Mouse (Mus musculus) hindbrain, postnatal 0 days (tissue): ENCODE results near the gene Rab4a. TPM values are rescaled to one million over a fixed set of nuclear protein-coding genes. Genes with fewer than 3 reads are reported as not detected.
A peak's percentile ranks its signal among the peaks of the same experiment; 100 is the strongest.

Source experiments
- ATAC-seq: fragments of 200-750 bp; cut with Nextera tagmentation; 2 replicates; pipeline ENCODE4 v1.8.0; 2017; ENCODE audit warnings: mild to moderate bottlenecking, moderate TSS enrichment, moderate library complexity
- DNase-seq: peaks from one replicate; pipeline ENCODE4 v3.0.0-alpha.2; 2015; ENCODE audit warnings: low spot score
- H3K27ac ChIP-seq: fragments of 300-500 bp; sonication (generic); 2 replicates; pipeline ENCODE4 v1.5.1; 2014; ENCODE audit warnings: mild to moderate bottlenecking
- H3K27me3 ChIP-seq: fragments of 300-500 bp; sonication (generic); 2 replicates; pipeline ENCODE4 v1.6.1; 2014; ENCODE audit warnings: low read length, mixed read lengths; ENCODE audit not compliant: insufficient read depth
- H3K36me3 ChIP-seq: fragments of 300-500 bp; sonication (generic); 2 replicates; pipeline ENCODE4 v1.6.1; 2014; ENCODE audit warnings: low read length, mixed read lengths; ENCODE audit not compliant: insufficient read depth
- H3K4me1 ChIP-seq: fragments of 300-500 bp; sonication (generic); 2 replicates; pipeline ENCODE4 v1.6.1; 2014; ENCODE audit warnings: antibody characterized with exemption, low read length, mixed read lengths; ENCODE audit not compliant: insufficient read depth
- H3K4me2 ChIP-seq: fragments of 300-500 bp; sonication (generic); 2 replicates; pipeline ENCODE4 v1.6.1; 2014; ENCODE audit warnings: low read depth, mild to moderate bottlenecking, low read length, moderate library complexity, mixed read lengths
- H3K4me3 ChIP-seq: fragments of 300-500 bp; sonication (generic); 2 replicates; pipeline ENCODE4 v1.5.1; 2014; ENCODE audit warnings: low read length
- H3K9ac ChIP-seq: fragments of 300-500 bp; sonication (generic); replicated peaks from 2 replicates; pipeline ENCODE4 v1.6.1; 2014; ENCODE audit warnings: mild to moderate bottlenecking, low read length, moderate library complexity, mixed read lengths
- H3K9me3 ChIP-seq: fragments of 300-500 bp; sonication (generic); 2 replicates; pipeline ENCODE4 v1.6.1; 2016; ENCODE audit warnings: low read length, mixed read lengths
- CTCF ChIP-seq: IDR thresholded peaks from 2 replicates; pipeline ENCODE4 v1.5.1; 2016; ENCODE audit warnings: antibody characterized with exemption, control low read depth, low read depth
- WGBS: fragments of 180-500 bp; shearing (Covaris S2); extraction: QIAGEN DNeasy Blood & Tissue Kit; methylation state at CpG from one replicate; pipeline ENCODE4 v1.1.7; 2014; 5-methylcytosine and 5-hydroxymethylcytosine counted together
- polyA plus RNA-seq: library from polyadenylated mRNA; unstranded; fragments of >200 nt; fragmentation: Nextera tagmentation; extraction: Ambion mirVana; gene quantifications from 2 replicates; pipeline ENCODE4 v1.2.1, GENCODE M21; 2015
- total RNA-seq: library from RNA; depleted of rRNA; stranded (reverse); fragments of >200 nt; gene quantifications from 2 replicates; pipeline ENCODE4 v1.2.3, GENCODE M21; 2014

Rab4a gene
- total and polyA plus RNA-seq, 2 experiments from 2014 or later = 46.3 to 96.8 TPM

DNA sequence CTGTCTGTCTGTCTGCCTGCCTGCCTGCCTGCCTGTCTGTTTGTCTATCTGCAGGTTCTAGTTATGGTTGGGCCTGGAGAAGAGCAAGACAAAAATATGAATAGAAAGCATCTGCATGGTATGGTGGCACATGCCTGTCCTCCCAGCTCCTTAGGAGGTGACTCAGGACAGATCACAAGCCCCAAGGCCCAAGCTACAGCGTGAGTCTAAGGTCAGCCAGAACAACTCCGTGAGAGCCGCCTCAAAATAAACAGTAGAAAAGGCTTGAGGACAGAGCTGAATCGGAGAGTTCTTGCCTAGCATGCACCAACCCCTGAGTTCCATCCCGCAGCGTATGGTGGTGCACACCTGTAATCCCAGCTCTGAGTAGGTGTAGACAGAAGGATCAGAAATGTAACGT is 60.0 kb downstream of the Rab4a start:
- Histone ChIP-seq H3K9ac (no peak overlapping the region), H3K9me3 (no peaks in the 10 kb centered on the region), H3K4me2 (no peak overlapping the region), H3K4me3 (no peak overlapping the region), H3K4me1 (no peaks in the 10 kb centered on the region), H3K27me3 (no peaks in the 10 kb centered on the region), H3K27ac (no peak overlapping the region), H3K36me3 (no peaks in the 10 kb centered on the region)
- no peak for ATAC-seq
- 84% methylated on average over 7 of the region's 7 CpGs for WGBS
- no peak for DNase-seq
- TF ChIP-seq CTCF = no peak

DNA sequence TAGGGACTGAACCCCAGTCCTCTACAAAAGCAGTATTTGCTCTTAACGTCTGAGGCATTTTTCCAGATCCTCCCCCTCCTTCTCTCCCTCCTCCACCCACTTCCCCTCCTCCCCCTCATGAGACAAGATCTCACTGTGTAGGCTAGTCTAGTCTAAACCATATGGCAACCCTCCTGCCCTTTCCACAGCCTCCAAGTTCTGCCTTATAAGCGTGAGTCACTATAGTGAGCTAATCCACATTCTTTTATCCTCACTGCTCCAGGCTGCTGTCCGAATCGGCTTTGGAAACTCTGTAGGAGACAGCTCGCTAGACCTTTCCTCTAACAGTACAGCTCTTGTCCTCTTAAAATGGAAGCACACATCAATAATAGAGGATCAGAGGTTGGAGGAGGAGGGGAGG is 61.2 kb downstream of the Rab4a start:
- H3K4me2 ChIP-seq = no peak overlapping the region
- H3K36me3 ChIP-seq = no peaks in the 10 kb centered on the region
- WGBS = 32% methylated on average over 5 of the region's 5 CpGs
- H3K9me3 ChIP-seq = no peaks in the 10 kb centered on the region
- no peaks in the 10 kb centered on the region for H3K4me1 ChIP-seq
- ATAC-seq (peak; percentile 61), DNase-seq (no peak)
- TF ChIP-seq CTCF = no peak
- H3K4me3 ChIP-seq = no peak overlapping the region
- no peak overlapping the region for H3K9ac ChIP-seq
- no peaks in the 10 kb centered on the region for H3K27me3 ChIP-seq
- no peak overlapping the region for H3K27ac ChIP-seq

- Histone ChIP-seq H3K4me3 (no peak overlapping the region), H3K27me3 (no peaks in the 10 kb centered on the region), H3K9me3 (no peaks in the 10 kb centered on the region), H3K36me3 (no peaks in the 10 kb centered on the region), H3K27ac (no peak overlapping the region), H3K4me1 (no peaks in the 10 kb centered on the region), H3K4me2 (no peak overlapping the region), H3K9ac (no peak overlapping the region)
- WGBS = 79% methylated on average over 9 of the region's 9 CpGs
- no peak for TF ChIP-seq CTCF
- DNase-seq = no peak
- no peak for ATAC-seq
Measured at GRCm38 (mm10) chr8:123872048-123872447, 66.3 kb downstream of the Rab4a start.

- ATAC-seq = no peak
Measured at GRCm38 (mm10) chr8:123873364-123873763, 67.6 kb downstream of the Rab4a start.

GRCm38 (mm10) chr8:123874324-123874723 is 68.5 kb downstream of the Rab4a start:
- DNase-seq = no peak
- no peak overlapping the region for H3K9ac ChIP-seq
- WGBS = 78% methylated on average over 11 of the region's 11 CpGs

More at GRCm38 (mm10) chr8:123873364-123873763, 67.6 kb downstream of the Rab4a start:
- Histone ChIP-seq H3K9me3 (no peaks in the 10 kb centered on the region), H3K27me3 (no peaks in the 10 kb centered on the region), H3K4me1 (no peaks in the 10 kb centered on the region), H3K27ac (no peak overlapping the region), H3K9ac (no peak overlapping the region), H3K4me2 (no peak overlapping the region), H3K36me3 (no peaks in the 10 kb centered on the region), H3K4me3 (no peak overlapping the region)
- no peak for DNase-seq
- no peak for TF ChIP-seq CTCF
- 84% methylated on average over 6 of the region's 6 CpGs for WGBS

GRCm38 (mm10) chr8:123877865-123878264 is 72.1 kb downstream of the Rab4a start:
- Histone ChIP-seq H3K27ac (no peak overlapping the region), H3K9me3 (no peaks in the 10 kb centered on the region), H3K36me3 (no peaks in the 10 kb centered on the region), H3K4me2 (no peak overlapping the region), H3K9ac (no peak overlapping the region), H3K27me3 (no peaks in the 10 kb centered on the region), H3K4me1 (no peaks in the 10 kb centered on the region), H3K4me3 (no peak overlapping the region)
- 72% methylated on average over 2 of the region's 2 CpGs for WGBS
- ATAC-seq (no peak), DNase-seq (no peak)
- no peak for TF ChIP-seq CTCF

More at GRCm38 (mm10) chr8:123874324-123874723, 68.5 kb downstream of the Rab4a start:
- Histone ChIP-seq H3K27ac (no peak overlapping the region), H3K27me3 (no peaks in the 10 kb centered on the region), H3K9me3 (no peaks in the 10 kb centered on the region), H3K4me2 (no peak overlapping the region), H3K4me3 (no peak overlapping the region), H3K4me1 (no peaks in the 10 kb centered on the region), H3K36me3 (no peaks in the 10 kb centered on the region)
- TF ChIP-seq CTCF = no peak
- no peak for ATAC-seq

DNA sequence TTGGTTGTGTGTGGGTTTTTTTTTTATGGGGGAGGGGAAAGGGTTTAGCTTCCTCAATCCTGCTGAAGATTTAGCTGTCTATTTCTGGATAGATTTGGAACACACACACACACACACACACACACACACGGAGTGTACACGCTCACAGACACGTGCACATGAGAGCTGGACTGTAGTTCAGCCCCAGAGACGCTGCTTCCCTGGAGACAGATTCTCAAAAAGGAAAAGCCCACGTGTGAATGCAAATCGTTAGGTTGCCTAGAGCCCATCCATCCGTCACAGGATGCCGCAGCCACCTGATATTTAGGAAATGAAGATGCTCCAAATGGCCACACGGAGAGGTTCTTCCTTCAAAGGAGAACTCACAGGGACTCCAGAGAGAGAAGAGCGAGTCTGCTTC is 74.5 kb downstream of the Rab4a start:
- no peak overlapping the region for H3K27ac ChIP-seq
- DNase-seq (no peak), ATAC-seq (no peak)
- H3K9ac ChIP-seq = no peak overlapping the region
- H3K9me3 ChIP-seq = no peaks in the 10 kb centered on the region
- TF ChIP-seq CTCF = no peak
- H3K4me3 ChIP-seq = no peak overlapping the region
- 61% methylated on average over 10 of the region's 10 CpGs for WGBS
- peaks cover 9% of the 10 kb centered on the region; the same call in 1 of the 2 replicates for H3K4me1 ChIP-seq
- no peaks in the 10 kb centered on the region for H3K27me3 ChIP-seq
- no peaks in the 10 kb centered on the region for H3K36me3 ChIP-seq
- no peak overlapping the region for H3K4me2 ChIP-seq
